Mouse (Mus musculus) heart, adult 2 months (tissue): ENCODE data around the gene Rbms1.

ENCODE experiments used
- EP300 ChIP-seq: fragments of 200-500 bp; IDR thresholded peaks from 2 replicates; pipeline ENCODE4 v1.6.1; 2011; ENCODE audit warnings: low read depth, low read length, control low read depth; ENCODE audit not compliant: insufficient read depth
- POLR2A ChIP-seq: fragments of 200-500 bp; IDR thresholded peaks from 2 replicates; pipeline ENCODE4 v1.6.1; 2011; ENCODE audit warnings: mild to moderate bottlenecking, low read depth, low read length, control low read depth; ENCODE audit not compliant: insufficient read depth

GRCm38 (mm10) chr2:60923111-60923510 is 39.9 kb downstream of the Rbms1 start:
- TF ChIP-seq POLR2A, result no peak
- 0 out of 2 replicates have a peak, but pooled peaks have one; percentile 19 for TF ChIP-seq EP300
